Mouse (Mus musculus) ovary, postnatal 10 days (tissue): ENCODE data around the gene Bicd2.

Experiments
- DNase-seq: peaks from one replicate; pipeline ENCODE4 v3.0.0; 2022; ENCODE audit warnings: low spot score

The Bicd2 gene

DNA sequence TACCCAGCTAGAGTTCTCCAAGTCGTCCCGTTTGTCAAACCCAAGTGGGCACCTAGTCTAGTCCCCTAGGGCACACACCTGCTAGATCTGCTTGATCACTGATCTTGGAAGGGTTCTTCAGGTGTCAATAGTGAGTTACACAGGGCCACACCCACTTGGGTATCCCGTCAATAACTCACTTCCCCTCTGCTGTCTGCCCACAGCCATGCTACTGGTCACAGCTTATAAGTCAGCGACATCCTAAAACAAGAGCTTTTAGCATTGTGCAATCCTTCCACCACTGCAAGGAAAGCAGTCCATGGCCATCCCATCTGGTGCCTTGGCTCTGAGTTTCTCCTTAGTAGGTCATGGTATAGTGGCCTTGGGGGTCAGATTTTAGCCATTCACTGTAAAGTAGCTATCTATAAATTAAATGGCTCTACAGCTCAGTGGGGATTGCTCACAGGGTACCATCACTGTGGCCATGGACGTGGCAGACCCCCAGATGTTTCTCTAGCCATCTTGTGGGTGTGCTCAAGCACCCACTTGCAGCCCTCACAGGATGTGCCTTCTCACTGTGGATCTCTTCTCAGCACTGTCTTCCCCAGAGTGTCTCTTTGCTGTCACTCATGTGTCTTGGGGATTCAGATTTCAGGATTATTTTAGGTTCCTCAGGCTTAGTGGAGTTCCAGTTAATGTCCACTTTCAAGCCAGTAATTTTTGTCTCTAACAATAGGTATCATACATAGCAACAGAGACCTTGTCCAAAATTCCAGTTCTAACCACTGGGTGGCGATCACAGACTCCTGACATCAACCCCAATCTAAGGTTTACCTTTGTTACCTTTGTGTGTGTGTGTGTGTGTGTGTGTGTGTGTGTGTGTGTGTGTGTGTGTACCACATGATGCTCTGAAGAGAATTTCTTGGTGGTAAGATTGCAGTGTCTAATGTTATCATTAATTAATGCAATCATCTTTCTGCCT lies 14.9 kb upstream of the Bicd2 start:
- no peak for DNase-seq

- no peak for DNase-seq
These were observed 13.3 kb upstream of the Bicd2 start for GRCm38 (mm10) chr13:49328101-49328500.

GRCm38 (mm10) chr13:49333250-49333649 lies 8.1 kb upstream of the Bicd2 start:
- no peak for DNase-seq

GRCm38 (mm10) chr13:49335077-49335982 lies 6.1 kb upstream of the Bicd2 start:
- DNase-seq: no peak

GRCm38 (mm10) chr13:49338893-49339546 lies 2.4 kb upstream of the Bicd2 start:
- DNase-seq: no peak

DNA sequence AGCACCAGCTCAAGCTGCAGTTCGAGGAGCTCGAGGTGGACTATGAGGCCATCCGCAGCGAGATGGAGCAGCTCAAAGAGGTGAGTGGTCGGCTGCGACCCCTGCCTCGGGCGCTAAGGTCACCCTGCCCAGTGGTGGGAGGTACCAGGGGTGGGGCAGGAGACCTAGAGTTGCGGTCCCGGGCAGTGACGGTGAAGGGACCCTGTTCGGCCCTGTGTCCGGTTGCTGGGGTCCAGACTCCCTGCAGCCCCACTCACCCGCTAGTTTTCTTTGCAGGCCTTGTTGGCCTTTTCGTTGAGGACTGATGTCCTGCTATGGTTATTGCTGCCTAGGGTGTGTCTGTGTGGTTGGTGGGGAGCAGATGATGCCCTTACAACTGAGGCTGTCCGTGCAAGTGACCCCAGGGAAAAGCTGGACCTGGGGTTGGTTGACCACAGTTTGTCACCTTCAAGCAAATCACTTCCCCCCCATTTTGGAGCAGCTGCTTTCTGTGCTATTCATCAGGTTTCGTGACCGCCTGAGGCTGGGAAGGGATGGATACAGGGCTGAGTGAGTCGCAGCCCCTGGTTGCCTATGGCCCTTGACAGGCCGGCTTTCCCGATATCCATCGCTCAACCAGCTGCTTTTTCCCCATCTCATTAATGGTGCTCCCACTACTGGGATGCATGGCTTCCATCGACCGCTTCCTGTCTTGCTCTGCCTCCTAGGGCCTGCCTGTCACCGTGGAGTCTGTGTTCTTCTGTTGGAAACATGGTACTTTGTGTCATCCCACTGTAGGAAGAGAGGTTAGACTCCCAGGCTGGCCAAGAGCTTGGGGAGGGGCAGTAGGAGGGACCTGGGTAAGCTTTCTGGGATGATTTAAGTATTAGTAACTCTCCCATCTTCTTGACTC lies 692 bp downstream of the Bicd2 start:
- no peak for DNase-seq

- DNase-seq: no peak
These were observed 1.3 kb downstream of the Bicd2 start for GRCm38 (mm10) chr13:49342723-49343100.

DNA sequence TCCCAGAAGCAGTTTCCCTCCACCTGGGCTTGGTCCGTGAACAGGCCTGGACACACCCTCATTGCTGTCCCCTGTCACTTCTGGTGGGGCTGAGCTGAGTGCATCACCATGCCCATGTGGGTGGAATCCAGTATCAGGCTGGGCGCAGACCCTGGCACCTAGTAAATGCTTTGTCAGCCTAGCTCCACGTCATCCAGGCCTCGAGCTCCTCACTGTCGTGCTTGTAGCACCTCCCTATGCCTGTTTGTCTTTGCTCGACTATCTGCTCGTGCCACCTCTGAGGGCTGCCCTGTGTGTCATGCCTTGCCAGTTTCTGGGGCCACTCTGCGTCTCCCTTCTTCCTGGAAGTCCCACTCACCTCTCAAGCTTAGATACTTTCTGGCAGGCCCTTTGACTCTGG lies 3.2 kb downstream of the Bicd2 start:
- no peak for DNase-seq

GRCm38 (mm10) chr13:49345476-49345875 lies 4.1 kb downstream of the Bicd2 start:
- no peak for DNase-seq

DNA sequence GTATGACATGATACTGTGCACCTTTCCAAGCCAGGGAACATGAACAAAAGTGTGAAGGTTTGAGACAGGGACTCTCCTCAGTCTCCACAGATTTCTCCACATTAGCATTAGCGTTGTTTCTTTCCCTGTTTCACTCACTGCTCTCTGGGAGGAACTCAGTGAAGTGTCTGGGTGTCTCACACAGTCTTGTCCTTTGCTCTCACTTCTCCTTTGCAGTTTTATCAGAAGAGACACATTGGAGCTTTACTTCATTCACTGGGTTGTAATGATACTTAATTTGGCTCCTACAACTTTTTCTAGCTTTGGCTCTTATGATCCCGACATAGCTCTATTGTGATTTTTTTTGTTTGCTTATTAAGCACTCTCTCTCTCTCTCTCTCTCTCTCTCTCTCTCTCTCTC lies 7.1 kb downstream of the Bicd2 start:
- DNase-seq: no peak

DNA sequence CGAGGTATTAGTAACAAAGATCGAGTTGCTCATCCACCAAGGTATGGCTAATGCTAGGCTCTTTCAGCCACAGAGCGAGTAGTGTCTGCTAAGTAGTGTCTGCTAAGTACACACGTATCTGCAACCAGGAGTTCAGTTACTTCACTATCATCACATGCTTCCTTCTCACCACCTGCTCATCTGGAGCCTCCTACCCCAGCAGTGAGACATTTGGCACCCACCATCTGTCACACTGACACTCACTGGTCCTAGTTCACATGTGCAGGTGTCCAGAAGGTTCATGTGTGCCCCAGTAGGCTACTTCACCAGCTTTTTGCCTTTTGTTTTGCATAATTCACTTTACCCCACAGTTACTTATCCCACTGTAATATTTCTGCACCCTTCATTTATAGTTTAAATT lies 8.0 kb downstream of the Bicd2 start:
- no peak for DNase-seq

- no peak for DNase-seq
These were observed 8.6 kb downstream of the Bicd2 start for GRCm38 (mm10) chr13:49349836-49350505.

GRCm38 (mm10) chr13:49352581-49353159 lies 11.3 kb downstream of the Bicd2 start:
- no peak for DNase-seq

DNA sequence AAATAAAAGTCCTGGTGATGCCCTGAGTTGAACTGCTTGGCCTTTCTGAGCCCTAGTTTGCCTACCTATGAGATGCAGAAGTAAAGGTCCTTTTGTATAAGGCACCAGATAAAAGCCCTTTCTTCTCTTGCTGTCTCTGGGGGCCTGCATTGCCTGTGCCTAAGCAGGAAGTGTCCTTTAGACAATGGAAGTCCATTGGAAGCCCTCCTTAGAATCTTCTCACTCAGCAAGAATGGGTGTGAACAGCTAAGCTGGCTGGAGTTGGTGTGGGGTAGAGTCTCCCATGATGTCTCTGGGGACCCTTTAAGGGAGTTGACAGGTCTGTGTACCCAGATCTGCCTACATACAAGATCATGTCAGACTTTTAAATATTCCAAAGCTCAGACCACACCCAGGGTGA lies 12.0 kb downstream of the Bicd2 start:
- DNase-seq: no peak

DNA sequence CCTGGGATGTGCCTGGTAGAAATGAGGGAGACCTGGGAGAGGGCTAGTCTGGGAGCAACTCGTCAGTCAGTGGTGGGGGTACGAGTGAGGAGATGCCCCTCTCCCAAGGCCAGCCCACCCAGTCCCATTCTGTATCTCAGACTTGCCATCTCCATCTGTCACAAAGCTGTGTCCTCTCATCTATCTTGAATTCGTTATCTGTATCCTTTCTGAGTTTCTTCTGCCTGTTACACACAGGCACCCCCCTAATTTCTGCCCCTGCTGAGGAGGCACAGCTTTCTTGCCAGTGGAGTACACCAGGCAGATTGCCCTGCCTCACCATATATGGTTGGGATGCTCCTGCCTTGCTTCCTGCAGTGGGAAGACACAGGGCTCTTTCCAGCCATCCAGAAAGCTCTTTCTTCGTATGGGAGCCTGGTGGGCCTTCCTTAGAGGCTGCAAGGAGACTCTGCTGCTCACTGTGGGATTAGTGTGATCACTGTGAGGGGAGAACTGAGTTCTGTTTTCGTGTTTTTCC lies 12.7 kb downstream of the Bicd2 start:
- no peak for DNase-seq

- DNase-seq: no peak
These were observed 14.2 kb downstream of the Bicd2 start for GRCm38 (mm10) chr13:49355461-49356061.

DNA sequence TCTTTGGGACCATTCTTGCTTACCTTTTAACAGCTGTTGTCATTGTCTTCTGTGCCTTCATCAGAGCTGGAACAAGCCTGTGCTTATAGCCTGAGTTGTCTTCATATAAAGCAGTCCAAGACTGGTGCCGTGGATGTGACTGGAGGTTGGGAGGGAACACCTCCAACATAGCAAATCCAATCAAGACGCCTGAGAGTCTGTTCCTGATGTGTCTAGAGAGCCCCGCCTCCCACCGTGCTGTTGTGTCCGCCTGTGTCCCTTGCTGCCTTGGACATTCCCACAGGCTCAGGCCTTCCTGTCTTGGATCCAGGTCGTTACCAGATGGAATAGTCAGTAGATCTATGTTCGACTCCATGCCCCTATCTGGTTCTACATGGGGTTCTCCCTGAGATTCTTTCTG lies 14.7 kb downstream of the Bicd2 start:
- DNase-seq: no peak

DNA sequence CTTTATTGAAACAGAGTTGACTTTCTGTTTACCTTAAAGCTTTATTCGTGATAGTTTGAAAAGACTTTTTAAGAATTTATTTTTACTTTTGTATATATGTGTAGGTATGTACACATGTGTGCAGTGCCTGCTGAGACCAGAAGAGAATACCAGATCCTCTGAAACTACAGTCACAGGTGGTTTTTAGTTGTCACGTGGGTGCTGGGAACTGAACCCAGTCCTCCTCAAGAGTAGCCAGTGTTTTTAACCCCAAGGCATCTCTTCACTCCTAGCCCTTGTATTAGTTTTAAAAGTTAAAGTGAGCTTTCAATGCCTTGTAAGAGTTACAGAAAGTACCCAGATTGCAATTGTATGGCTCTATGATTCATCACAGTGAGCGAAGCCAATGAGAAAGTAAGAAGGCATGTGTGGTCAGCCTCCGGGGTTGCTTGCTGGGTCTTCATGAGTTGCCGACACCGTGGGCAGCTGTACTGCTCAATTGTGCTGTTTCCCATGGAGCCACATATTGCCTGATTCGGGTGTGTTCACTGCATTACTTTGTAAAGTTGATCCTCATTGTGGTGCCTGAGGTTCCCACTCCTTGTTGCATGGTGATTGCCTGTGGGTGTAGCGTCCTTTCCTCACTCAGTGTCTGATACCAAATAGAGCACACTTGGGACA lies 16.1 kb downstream of the Bicd2 start:
- DNase-seq: no peak

DNA sequence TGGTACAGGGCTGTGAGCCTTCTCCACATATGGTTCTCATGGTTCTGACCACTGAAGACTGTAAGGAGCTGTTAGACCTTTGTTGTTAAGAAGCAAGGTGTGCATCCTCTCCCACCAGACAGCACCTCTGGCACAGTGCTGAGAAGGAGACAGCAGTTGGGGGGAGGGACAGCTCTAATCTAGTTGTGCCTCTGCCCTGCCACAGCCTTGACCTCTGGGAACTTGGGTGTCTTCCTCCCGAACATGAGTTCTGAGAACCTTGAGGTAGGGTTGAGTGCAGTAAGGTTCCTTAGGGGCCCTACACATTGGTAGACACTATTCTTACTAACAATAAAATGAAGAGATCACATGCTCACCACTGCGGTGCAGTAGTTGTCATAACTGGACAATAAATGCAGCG lies 16.8 kb downstream of the Bicd2 start:
- no peak for DNase-seq
